Mouse (Mus musculus) intestine, embryonic 14.5 days (tissue): ENCODE data around the gene Lrpprc. TPM values are rescaled to one million over a fixed set of nuclear protein-coding genes. Genes with fewer than 3 reads are reported as not detected.
A peak's percentile ranks its signal among the peaks of the same experiment; 100 is the strongest.
"Not testable (repeated sequence)": the region's sequence is repeated elsewhere in the genome, so short reads cannot be mapped to it uniquely, and the experiment has no call there.

Source experiments
- ATAC-seq: fragments of 200-750 bp; cut with Nextera tagmentation; replicated peaks from 2 replicates; pipeline ENCODE4 v1.8.0; 2017; ENCODE audit warnings: low read depth, moderate number of reproducible peaks, moderate TSS enrichment, moderate library complexity; ENCODE audit not compliant: low FRiP score, low TSS enrichment
- DNase-seq: peaks from one replicate; pipeline ENCODE4 v3.0.0-alpha.2; 2018; ENCODE audit warnings: low spot score
- H3K27ac ChIP-seq: fragments of 300-500 bp; sonication (generic); 2 replicates; pipeline ENCODE4 v1.5.1; 2014; ENCODE audit warnings: low read depth, mild to moderate bottlenecking, control low read depth
- H3K27me3 ChIP-seq: fragments of 300-500 bp; sonication (generic); replicated peaks from 2 replicates; pipeline ENCODE4 v1.6.1; 2014; ENCODE audit warnings: low read length, control low read depth; ENCODE audit not compliant: control insufficient read depth, insufficient read depth
- H3K36me3 ChIP-seq: fragments of 300-500 bp; sonication (generic); 2 replicates; pipeline ENCODE4 v1.6.1; 2014; ENCODE audit warnings: low read length, control low read depth; ENCODE audit not compliant: control insufficient read depth, insufficient read depth
- H3K4me1 ChIP-seq: fragments of 300-500 bp; sonication (generic); replicated peaks from 2 replicates; pipeline ENCODE4 v1.6.1; 2014; ENCODE audit warnings: low read length, control low read depth, mixed read lengths; ENCODE audit not compliant: control insufficient read depth, insufficient read depth
- H3K4me2 ChIP-seq: fragments of 300-500 bp; sonication (generic); 2 replicates; pipeline ENCODE4 v1.6.1; 2014; ENCODE audit warnings: low read length
- H3K4me3 ChIP-seq: fragments of 300-500 bp; sonication (generic); 2 replicates; pipeline ENCODE4 v1.5.1; 2014; ENCODE audit warnings: low read depth, low read length, control low read depth, mixed read lengths
- H3K9ac ChIP-seq: fragments of 300-500 bp; sonication (generic); 2 replicates; pipeline ENCODE4 v1.6.1; 2014; ENCODE audit warnings: mild to moderate bottlenecking, low read length
- H3K9me3 ChIP-seq: fragments of 300-500 bp; sonication (generic); 2 replicates; pipeline ENCODE4 v1.6.1; 2016; ENCODE audit warnings: low read length, control low read depth; ENCODE audit not compliant: control insufficient read depth
- WGBS: fragments of 180-500 bp; shearing (Covaris S2); extraction: QIAGEN DNeasy Blood & Tissue Kit; methylation state at CpG from one replicate; pipeline ENCODE4 v1.1.7; 2014; 5-methylcytosine and 5-hydroxymethylcytosine counted together
- polyA plus RNA-seq: library from polyadenylated mRNA; unstranded; fragments of >200 nt; fragmentation: Nextera tagmentation; extraction: Ambion mirVana; gene quantifications from 2 replicates; pipeline ENCODE4 v1.2.1, GENCODE M21; 2014

Gene Lrpprc
- polyA plus RNA-seq, 1 experiment from 2014 or later: 61.7 TPM

- not testable (repeated sequence) for H3K9ac ChIP-seq, H3K4me1 ChIP-seq, ATAC-seq, H3K9me3 ChIP-seq, H3K36me3 ChIP-seq, H3K4me3 ChIP-seq, H3K27ac ChIP-seq, DNase-seq, H3K4me2 ChIP-seq, H3K27me3 ChIP-seq
- WGBS: 83% methylated on average over 14 of the region's 14 CpGs
These were observed 23.6 kb upstream of the Lrpprc start for GRCm38 (mm10) chr17:84814192-84814591.

GRCm38 (mm10) chr17:84792006-84792405, 1.4 kb upstream of the Lrpprc start:
- H3K27ac ChIP-seq: no peak overlapping the region
- H3K4me1 ChIP-seq: peaks cover 17% of the 10 kb centered on the region
- 69% methylated on average over 5 of the region's 5 CpGs for WGBS
- H3K9ac ChIP-seq: no peak overlapping the region
- ATAC-seq (no peak), DNase-seq (no peak)
- H3K4me3 ChIP-seq: no peak overlapping the region
- 0 out of 2 replicates have a peak, but pooled peaks cover 6% of the 10 kb centered on the region for H3K36me3 ChIP-seq
- H3K9me3 ChIP-seq: no peaks in the 10 kb centered on the region
- H3K4me2 ChIP-seq: peak overlapping the region; percentile 87
- no peaks in the 10 kb centered on the region for H3K27me3 ChIP-seq

GRCm38 (mm10) chr17:84791156-84791555, 567 bp upstream of the Lrpprc start:
- 6% methylated on average over 8 of the region's 8 CpGs for WGBS
- ATAC-seq (no peak), DNase-seq (peak; percentile 72)
- no peaks in the 10 kb centered on the region for H3K27me3 ChIP-seq
- H3K9ac ChIP-seq: peak overlapping the region; percentile 84
- peak overlapping the region; percentile 87 for H3K4me2 ChIP-seq
- H3K4me3 ChIP-seq: peak overlapping the region; percentile 100
- H3K36me3 ChIP-seq: 0 out of 2 replicates have a peak, but pooled peaks cover 10% of the 10 kb centered on the region
- H3K9me3 ChIP-seq: no peaks in the 10 kb centered on the region
- peak overlapping the region; percentile 84 for H3K27ac ChIP-seq
- H3K4me1 ChIP-seq: peaks cover 17% of the 10 kb centered on the region

- Histone ChIP-seq H3K36me3 (0 out of 2 replicates have a peak, but pooled peaks cover 12% of the 10 kb centered on the region), H3K4me1 (peaks cover 17% of the 10 kb centered on the region), H3K27me3 (no peaks in the 10 kb centered on the region), H3K4me2 (peak overlapping the region; percentile 87), H3K9me3 (no peaks in the 10 kb centered on the region), H3K27ac (peak overlapping the region; percentile 84), H3K9ac (peak overlapping the region; percentile 84), H3K4me3 (peak overlapping the region; percentile 100)
- DNase-seq (no peak), ATAC-seq (peak; percentile 0; the same call in 1 of the 2 replicates)
- WGBS: under 1% methylated on average over 21 of the region's 22 CpGs
These were observed 546 bp downstream of the Lrpprc start for GRCm38 (mm10) chr17:84790043-84790442.

- peaks cover 17% of the 10 kb centered on the region for H3K4me1 ChIP-seq
- 89% methylated on average over 20 of the region's 20 CpGs for WGBS
- no peaks in the 10 kb centered on the region for H3K27me3 ChIP-seq
- DNase-seq: no peak
- no peak for ATAC-seq
- H3K27ac ChIP-seq: no peak overlapping the region
- H3K9ac ChIP-seq: no peak overlapping the region
- no peak overlapping the region for H3K4me2 ChIP-seq
- no peak overlapping the region for H3K4me3 ChIP-seq
- 0 out of 2 replicates have a peak, but pooled peaks cover 12% of the 10 kb centered on the region for H3K36me3 ChIP-seq
- H3K9me3 ChIP-seq: no peaks in the 10 kb centered on the region
These were observed 2.0 kb downstream of the Lrpprc start for GRCm38 (mm10) chr17:84788376-84789125.

- Histone ChIP-seq H3K36me3 (peaks cover 20% of the 10 kb centered on the region; the same call in 1 of the 2 replicates), H3K4me2 (no peak overlapping the region), H3K27me3 (no peaks in the 10 kb centered on the region), H3K4me1 (peaks cover 17% of the 10 kb centered on the region), H3K27ac (no peak overlapping the region), H3K9me3 (no peaks in the 10 kb centered on the region), H3K4me3 (no peak overlapping the region), H3K9ac (no peak overlapping the region)
- DNase-seq: no peak
- ATAC-seq: no peak
- 86% methylated on average over 11 of the region's 11 CpGs for WGBS
These were observed 3.1 kb downstream of the Lrpprc start for GRCm38 (mm10) chr17:84787477-84787876.

- DNase-seq (no peak), ATAC-seq (no peak)
- WGBS: 89% methylated on average over 8 of the region's 8 CpGs
- H3K4me2 ChIP-seq: no peak overlapping the region
- no peaks in the 10 kb centered on the region for H3K9me3 ChIP-seq
- H3K4me3 ChIP-seq: no peak overlapping the region
- H3K27ac ChIP-seq: no peak overlapping the region
- no peaks in the 10 kb centered on the region for H3K27me3 ChIP-seq
- peaks cover 20% of the 10 kb centered on the region; the same call in 1 of the 2 replicates for H3K36me3 ChIP-seq
- no peak overlapping the region for H3K9ac ChIP-seq
- peaks cover 14% of the 10 kb centered on the region for H3K4me1 ChIP-seq
These were observed 3.7 kb downstream of the Lrpprc start for GRCm38 (mm10) chr17:84786911-84787310.

- peaks cover 8% of the 10 kb centered on the region for H3K4me1 ChIP-seq
These were observed 5.4 kb downstream of the Lrpprc start for GRCm38 (mm10) chr17:84785176-84785575.

More at GRCm38 (mm10) chr17:84785176-84785575, 5.4 kb downstream of the Lrpprc start:
- Histone ChIP-seq H3K9me3 (no peaks in the 10 kb centered on the region), H3K27me3 (no peaks in the 10 kb centered on the region), H3K9ac (no peak overlapping the region), H3K4me3 (no peak overlapping the region), H3K36me3 (peaks cover 28% of the 10 kb centered on the region; the same call in 1 of the 2 replicates), H3K27ac (no peak overlapping the region), H3K4me2 (no peak overlapping the region)
- no peak for ATAC-seq
- 78% methylated on average over 5 of the region's 5 CpGs for WGBS
- no peak for DNase-seq
